Mouse (Mus musculus): Measurements from ENCODE around the gene Taf6l.

- TF ChIP-seq MAFK (IDR thresholded peaks at IDR 0.05; ENCODE audit: insufficient read depth, low read depth, low read length) (no peak), ZC3H11A (IDR thresholded peaks at IDR 0.05; ENCODE audit: borderline replicate concordance, low read depth, low read length) (no peak), CHD2 (IDR thresholded peaks at IDR 0.05; ENCODE audit: low read depth, low read length) (peak; percentile 93)
Measured at GRCm38 (mm10) chr19:8802130-8802821, 16.1 kb upstream of the Taf6l start, which contains the start of gene Zbtb3.

All from ES-E14 (cell line).